Mouse (Mus musculus) hindbrain, embryonic 15.5 days (tissue): Measurements from ENCODE around the gene Tmem139. TPM values are rescaled to one million over a fixed set of nuclear protein-coding genes. Genes with fewer than 3 reads are reported as not detected.

Source experiments
- ATAC-seq: fragments of 200-750 bp; cut with Nextera tagmentation; 2 replicates; pipeline ENCODE4 v1.8.0; 2017; ENCODE audit warnings: low read depth, moderate number of reproducible peaks, moderate TSS enrichment; ENCODE audit not compliant: low FRiP score
- H3K27ac ChIP-seq: fragments of 300-500 bp; sonication (generic); replicated peaks from 2 replicates; pipeline ENCODE4 v1.5.1; 2015; ENCODE audit warnings: mild to moderate bottlenecking, inconsistent platforms
- H3K27me3 ChIP-seq: fragments of 300-500 bp; sonication (generic); 2 replicates; pipeline ENCODE4 v1.6.1; 2015; ENCODE audit warnings: control low read depth, inconsistent platforms
- H3K36me3 ChIP-seq: fragments of 300-500 bp; sonication (generic); 2 replicates; pipeline ENCODE4 v1.6.1; 2015; ENCODE audit warnings: control low read depth, inconsistent platforms
- H3K4me1 ChIP-seq: fragments of 300-500 bp; sonication (generic); replicated peaks from 2 replicates; pipeline ENCODE4 v1.6.1; 2015; ENCODE audit warnings: control low read depth, inconsistent platforms
- H3K4me2 ChIP-seq: fragments of 300-500 bp; sonication (generic); 2 replicates; pipeline ENCODE4 v1.6.1; 2015; ENCODE audit warnings: moderate library complexity, mild to moderate bottlenecking, inconsistent platforms
- H3K4me3 ChIP-seq: fragments of 300-500 bp; sonication (generic); 2 replicates; pipeline ENCODE4 v1.5.1; 2015; ENCODE audit warnings: mild to moderate bottlenecking, inconsistent platforms
- H3K9ac ChIP-seq: fragments of 300-500 bp; sonication (generic); 2 replicates; pipeline ENCODE4 v1.6.1; 2015; ENCODE audit warnings: inconsistent platforms
- H3K9me3 ChIP-seq: fragments of 300-500 bp; sonication (generic); 2 replicates; pipeline ENCODE4 v1.6.1; 2016; ENCODE audit warnings: control low read depth, inconsistent platforms
- WGBS: fragments of 180-500 bp; shearing (Covaris S2); methylation state at CpG from one replicate; pipeline ENCODE4 v1.1.7; 2015; 5-methylcytosine and 5-hydroxymethylcytosine counted together
- polyA plus RNA-seq: library from polyadenylated mRNA; unstranded; fragments of >200 nt; fragmentation: Nextera tagmentation; extraction: Ambion mirVana; gene quantifications from 2 replicates; pipeline ENCODE4 v1.2.1, GENCODE M21; 2015

The Tmem139 gene
- polyA plus RNA-seq, result 0.18 and 0.26 TPM in 2 replicates

DNA sequence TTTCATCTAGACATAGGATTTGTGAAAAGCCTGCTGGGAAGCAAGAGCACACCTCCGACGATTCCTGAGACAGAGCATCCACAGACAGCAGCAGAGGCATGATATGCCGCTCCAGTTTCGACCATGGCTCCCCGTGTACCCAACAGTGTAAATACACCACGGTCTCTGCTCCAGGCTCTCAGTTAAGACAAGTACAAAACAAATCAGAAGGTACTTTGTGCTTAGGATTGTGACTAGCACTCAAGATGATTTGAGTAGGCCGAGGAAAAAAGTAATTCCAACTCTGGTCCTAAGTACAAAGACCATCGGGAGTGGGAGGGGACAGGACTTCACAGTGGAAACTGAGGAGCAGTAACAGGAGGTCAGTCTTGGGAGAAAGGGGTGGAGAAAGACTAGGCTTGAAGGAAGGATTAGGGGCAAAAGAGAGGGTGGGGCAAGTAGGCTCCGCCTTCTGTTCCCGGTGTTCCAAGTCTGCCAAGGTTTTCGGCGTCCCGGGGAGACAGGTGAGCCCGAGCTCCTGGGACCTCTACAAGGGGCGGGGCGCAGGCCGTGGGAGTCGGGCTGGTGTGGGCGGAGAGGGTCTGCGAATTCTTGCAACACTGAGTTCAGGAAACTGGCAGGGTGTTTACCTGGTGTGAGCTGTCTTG lies at the start of gene Tmem139:
Gene Tmem139, plus strand, starts transcription at position 447 of the 647 bp plus-strand sequence.
- 25% methylated on average over 20 of the region's 20 CpGs for WGBS
- H3K27ac ChIP-seq, result no peak within 1 kb of the TSS
- peaks cover 8% of the 10 kb centered on the region for H3K4me1 ChIP-seq
- no peak within 1 kb of the TSS for H3K4me3 ChIP-seq
- ATAC-seq, result no peak
- no peak within 1 kb of the TSS for H3K9ac ChIP-seq
- H3K36me3 ChIP-seq, result no peaks in the 10 kb centered on the region
- no peaks in the 10 kb centered on the region for H3K9me3 ChIP-seq
- peaks cover 3% of the 10 kb centered on the region; the same call in 1 of the 2 replicates for H3K27me3 ChIP-seq
- no peak within 1 kb of the TSS for H3K4me2 ChIP-seq

DNA sequence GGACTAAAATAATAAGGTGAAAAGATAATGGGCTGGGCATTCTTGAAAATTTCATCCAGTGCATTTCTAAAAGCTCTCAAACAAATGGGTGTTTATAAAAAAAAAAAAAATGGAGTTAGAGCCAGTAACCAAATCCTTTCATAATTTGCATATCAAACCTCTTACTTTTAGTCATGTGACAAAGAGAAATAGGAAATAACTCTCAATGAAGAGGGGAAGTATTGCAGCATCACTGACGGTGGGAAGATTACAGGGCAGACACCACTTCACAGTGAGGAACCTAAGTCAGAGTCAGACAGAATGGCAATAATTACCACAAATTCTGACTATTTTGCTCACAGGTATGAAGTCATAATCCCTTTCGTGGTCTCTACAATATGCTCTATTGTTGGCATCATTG lies 46.7 kb upstream of the Tmem139 start, which contains the start of gene Tas2r144:
Gene Tas2r144, plus strand, starts transcription at position 301 of the 400 bp plus-strand sequence.
- ATAC-seq, result no peak
- no peak within 1 kb of the TSS for H3K4me3 ChIP-seq
- H3K9me3 ChIP-seq, result no peaks in the 10 kb centered on the region
- 89% methylated on average over 2 of the region's 2 CpGs for WGBS
- no peaks in the 10 kb centered on the region for H3K36me3 ChIP-seq
- H3K9ac ChIP-seq, result no peak within 1 kb of the TSS
- no peak within 1 kb of the TSS for H3K4me2 ChIP-seq
- no peaks in the 10 kb centered on the region for H3K4me1 ChIP-seq
- H3K27me3 ChIP-seq, result no peaks in the 10 kb centered on the region
- H3K27ac ChIP-seq, result no peak within 1 kb of the TSS

DNA sequence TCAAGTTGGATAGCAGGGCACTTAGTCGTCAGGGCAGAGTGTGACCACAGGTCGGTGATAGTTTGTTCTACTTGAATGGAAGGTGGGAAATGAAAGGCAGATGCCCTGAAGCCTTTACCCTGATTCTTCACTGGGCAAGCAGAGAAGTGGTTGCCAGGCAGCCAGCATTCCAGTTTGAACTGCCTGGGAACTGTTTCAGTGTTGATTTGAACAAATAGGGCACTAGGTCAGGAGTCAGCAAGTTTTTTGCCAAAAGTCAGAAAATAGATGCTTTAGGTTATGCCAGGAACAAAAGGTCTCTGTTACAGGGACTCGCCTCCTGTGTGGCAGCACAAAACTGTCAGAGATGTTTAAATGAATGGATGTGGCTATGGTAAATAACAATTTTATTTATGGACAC lies 39.5 kb upstream of the Tmem139 start:
- 0 out of 2 replicates have a peak, but pooled peaks have one; percentile 45 for ATAC-seq
- Histone ChIP-seq H3K4me1 (no peaks in the 10 kb centered on the region), H3K27ac (no peak overlapping the region), H3K9ac (no peak overlapping the region), H3K9me3 (no peaks in the 10 kb centered on the region), H3K4me2 (no peak overlapping the region), H3K4me3 (no peak overlapping the region), H3K36me3 (no peaks in the 10 kb centered on the region), H3K27me3 (no peaks in the 10 kb centered on the region)
- WGBS, result 37% methylated on average over 3 of the region's 3 CpGs

DNA sequence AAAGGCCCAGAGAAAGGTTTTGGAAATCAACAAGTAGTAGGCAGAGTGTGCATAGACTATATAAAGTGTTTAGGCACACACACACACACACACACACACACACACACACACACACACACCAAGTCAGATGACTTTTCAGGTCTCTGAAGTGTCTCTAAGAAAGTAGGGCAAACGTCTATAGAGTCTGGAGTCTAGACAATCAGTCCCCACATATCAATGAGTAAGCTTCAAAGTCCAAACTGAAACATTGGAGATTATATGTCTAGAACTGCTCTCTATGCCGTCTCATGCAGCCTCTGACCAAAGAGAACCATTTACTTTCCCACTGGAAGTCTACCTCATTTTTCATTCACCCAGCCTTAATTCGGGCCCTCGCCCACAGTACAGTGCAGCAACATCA lies 36.7 kb upstream of the Tmem139 start:
- ATAC-seq, result no peak
- WGBS, result 86% methylated on average over 4 of the region's 4 CpGs
- H3K9ac ChIP-seq, result no peak overlapping the region

DNA sequence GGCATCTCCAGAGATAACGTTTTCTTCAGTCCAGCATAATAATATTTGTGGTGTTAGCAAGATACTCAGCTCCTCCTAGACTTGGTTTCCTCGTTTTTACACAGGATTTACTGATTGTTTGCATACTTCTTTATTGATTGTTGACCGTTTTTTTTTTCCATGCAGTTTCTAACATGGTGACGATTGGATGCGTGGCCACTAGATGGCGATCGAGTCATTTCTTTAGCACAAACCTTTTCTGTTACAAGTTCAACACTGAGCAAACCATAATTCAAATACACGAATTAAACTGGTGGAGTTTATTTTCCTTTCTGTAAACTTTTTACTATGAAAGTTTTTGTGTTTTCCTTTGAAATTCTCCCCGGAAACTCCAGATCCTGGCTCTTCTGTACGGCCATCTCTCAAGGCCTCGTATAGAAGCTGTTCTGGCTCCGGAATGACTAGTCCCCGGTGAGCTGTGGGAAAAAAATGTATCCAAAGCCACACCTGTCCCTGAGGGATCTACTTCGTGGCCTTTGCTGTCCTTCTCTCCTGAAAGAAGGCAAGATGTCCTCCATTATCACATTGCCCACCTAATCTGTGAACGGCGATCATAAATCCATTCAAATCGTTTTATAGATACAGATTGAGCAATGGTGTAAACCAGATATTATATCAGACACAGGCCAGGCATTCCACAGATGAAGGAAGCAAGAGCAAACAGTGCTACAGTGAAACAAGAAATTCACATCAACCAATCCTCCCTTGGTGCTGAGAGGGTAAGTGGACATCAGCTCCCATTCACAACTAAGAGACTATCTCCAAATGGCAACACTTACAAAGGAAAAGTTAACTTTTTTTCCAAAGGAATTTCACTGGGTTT lies 34.3 kb upstream of the Tmem139 start:
- Histone ChIP-seq H3K9ac (no peak overlapping the region), H3K4me3 (no peak overlapping the region), H3K4me1 (no peaks in the 10 kb centered on the region), H3K4me2 (no peak overlapping the region), H3K9me3 (no peaks in the 10 kb centered on the region), H3K36me3 (no peaks in the 10 kb centered on the region), H3K27me3 (no peaks in the 10 kb centered on the region), H3K27ac (no peak overlapping the region)
- no peak for ATAC-seq
- 34% methylated on average over 17 of the region's 17 CpGs for WGBS

More for the DNA sequence above, 36.7 kb upstream of the Tmem139 start:
- Histone ChIP-seq H3K4me1 (no peaks in the 10 kb centered on the region), H3K4me3 (no peak overlapping the region), H3K9me3 (no peaks in the 10 kb centered on the region), H3K36me3 (no peaks in the 10 kb centered on the region), H3K27ac (no peak overlapping the region), H3K4me2 (no peak overlapping the region), H3K27me3 (no peaks in the 10 kb centered on the region)

DNA sequence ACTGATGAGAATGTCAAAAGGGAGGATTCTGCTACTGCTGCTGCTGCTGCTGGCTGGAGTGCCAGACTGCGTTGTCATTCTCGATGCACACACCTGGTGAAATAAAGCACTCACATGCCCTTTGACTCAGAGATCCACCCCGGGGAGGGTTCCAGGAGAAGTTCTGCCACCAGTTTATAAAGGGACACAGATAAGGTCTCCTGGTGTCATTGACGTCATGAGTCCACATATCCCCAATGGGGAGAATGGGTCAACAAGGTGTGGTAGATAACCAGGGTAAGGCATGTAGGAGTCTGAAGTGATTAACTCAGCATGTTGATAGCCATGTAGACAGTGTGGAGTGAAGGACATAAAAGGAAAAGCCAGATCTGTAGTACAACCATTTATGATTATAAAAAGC lies 32.2 kb upstream of the Tmem139 start:
- Histone ChIP-seq H3K27me3 (no peaks in the 10 kb centered on the region), H3K36me3 (no peaks in the 10 kb centered on the region), H3K4me2 (no peak overlapping the region), H3K4me1 (no peaks in the 10 kb centered on the region), H3K9ac (no peak overlapping the region), H3K9me3 (no peaks in the 10 kb centered on the region), H3K27ac (no peak overlapping the region), H3K4me3 (no peak overlapping the region)
- 79% methylated on average over 4 of the region's 4 CpGs for WGBS
- no peak for ATAC-seq

DNA sequence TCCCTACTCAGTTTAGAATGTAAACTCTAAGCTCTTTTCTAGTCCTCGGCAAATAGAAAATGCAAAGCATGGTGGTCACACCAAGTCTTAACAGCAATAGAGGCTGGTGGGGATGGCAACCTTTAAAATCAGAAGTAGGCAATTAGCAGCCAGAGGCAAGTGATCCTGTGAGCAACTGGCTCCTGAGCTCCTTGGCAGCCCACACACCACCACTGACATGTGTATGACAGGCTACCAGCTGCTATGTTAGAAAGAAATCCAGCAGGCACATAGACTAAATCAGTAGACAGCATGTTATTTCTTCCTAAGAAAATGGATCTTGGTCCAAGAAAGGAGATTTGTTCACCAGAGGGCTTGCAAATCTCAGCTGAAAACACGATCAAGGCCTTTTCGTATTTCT lies 30.6 kb upstream of the Tmem139 start:
- no peaks in the 10 kb centered on the region for H3K27me3 ChIP-seq
- H3K4me3 ChIP-seq, result no peak overlapping the region
- no peak for ATAC-seq
- 90% methylated on average over 3 of the region's 3 CpGs for WGBS
- H3K9me3 ChIP-seq, result no peaks in the 10 kb centered on the region
- no peak overlapping the region for H3K4me2 ChIP-seq
- no peak overlapping the region for H3K27ac ChIP-seq
- H3K9ac ChIP-seq, result no peak overlapping the region
- no peaks in the 10 kb centered on the region for H3K36me3 ChIP-seq
- no peaks in the 10 kb centered on the region for H3K4me1 ChIP-seq

DNA sequence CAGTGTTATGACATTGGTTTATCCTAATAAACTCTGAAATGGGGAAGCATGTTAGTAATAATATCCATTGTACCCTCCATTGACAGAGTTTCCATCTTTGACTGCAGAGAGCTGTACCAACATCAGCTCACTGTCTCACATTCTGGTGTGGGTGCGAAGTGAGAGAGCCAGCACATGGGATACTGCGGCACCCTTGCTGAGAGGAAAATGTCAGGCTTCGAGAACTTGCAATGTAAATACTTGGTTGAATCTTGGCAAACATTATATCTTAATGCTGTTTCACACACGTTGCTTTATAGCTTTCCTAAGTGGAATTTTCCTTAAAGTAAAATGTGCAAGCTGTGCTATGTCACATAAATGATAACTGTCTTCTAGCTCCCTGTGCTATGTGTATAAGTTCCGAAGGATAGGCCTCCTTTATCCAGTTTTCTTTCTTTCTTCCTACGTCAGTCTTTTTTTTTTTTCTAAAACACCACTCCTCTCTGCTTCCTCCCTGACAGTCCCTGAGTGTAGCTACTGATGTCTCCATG lies 24.4 kb upstream of the Tmem139 start:
- H3K4me2 ChIP-seq, result no peak overlapping the region
- no peaks in the 10 kb centered on the region for H3K9me3 ChIP-seq
- no peak overlapping the region for H3K9ac ChIP-seq
- H3K36me3 ChIP-seq, result no peaks in the 10 kb centered on the region
- no peak overlapping the region for H3K4me3 ChIP-seq
- H3K27me3 ChIP-seq, result no peaks in the 10 kb centered on the region
- no peaks in the 10 kb centered on the region for H3K4me1 ChIP-seq
- 73% methylated on average over 6 of the region's 6 CpGs for WGBS
- no peak overlapping the region for H3K27ac ChIP-seq
- ATAC-seq, result no peak

DNA sequence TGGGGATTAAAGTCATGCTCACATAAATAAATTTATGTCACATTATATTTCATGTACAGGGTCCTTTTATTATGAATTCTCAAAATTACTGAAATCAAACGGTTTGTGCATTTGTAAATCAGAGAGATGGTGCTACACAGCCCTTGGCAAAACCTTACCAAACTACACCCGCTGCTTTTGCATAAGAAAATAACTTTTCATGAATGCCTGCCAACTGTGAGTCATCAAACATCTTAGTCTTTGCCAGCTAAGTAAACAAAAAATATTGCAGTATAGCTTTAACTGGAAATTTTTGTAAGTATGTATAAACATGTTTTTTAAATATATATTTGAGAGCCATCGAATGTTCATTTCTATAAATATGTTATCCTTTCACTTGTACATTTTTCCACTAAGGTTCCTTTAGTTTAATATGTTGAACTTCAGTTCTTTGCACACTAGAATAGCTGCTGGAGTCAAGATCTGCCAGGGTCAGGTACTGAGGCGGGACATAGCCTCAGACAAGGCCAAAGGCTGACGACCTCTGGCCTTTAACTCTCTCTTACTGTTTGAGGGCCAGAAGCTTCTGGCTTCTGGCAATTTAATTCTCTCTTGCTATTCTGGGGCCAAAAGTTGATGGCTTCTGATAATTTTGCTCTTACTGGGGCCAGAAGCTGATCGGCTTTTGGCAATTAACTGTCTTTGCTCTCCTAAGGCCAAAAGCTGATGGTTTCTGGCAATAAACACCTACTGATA lies 20.3 kb upstream of the Tmem139 start:
- WGBS, result 74% methylated on average over 6 of the region's 6 CpGs
- Histone ChIP-seq H3K9ac (no peak overlapping the region), H3K27ac (no peak overlapping the region), H3K4me1 (peaks cover 10% of the 10 kb centered on the region; the same call in 1 of the 2 replicates), H3K4me2 (no peak overlapping the region), H3K27me3 (no peaks in the 10 kb centered on the region), H3K9me3 (no peaks in the 10 kb centered on the region), H3K36me3 (no peaks in the 10 kb centered on the region), H3K4me3 (no peak overlapping the region)
- no peak for ATAC-seq

DNA sequence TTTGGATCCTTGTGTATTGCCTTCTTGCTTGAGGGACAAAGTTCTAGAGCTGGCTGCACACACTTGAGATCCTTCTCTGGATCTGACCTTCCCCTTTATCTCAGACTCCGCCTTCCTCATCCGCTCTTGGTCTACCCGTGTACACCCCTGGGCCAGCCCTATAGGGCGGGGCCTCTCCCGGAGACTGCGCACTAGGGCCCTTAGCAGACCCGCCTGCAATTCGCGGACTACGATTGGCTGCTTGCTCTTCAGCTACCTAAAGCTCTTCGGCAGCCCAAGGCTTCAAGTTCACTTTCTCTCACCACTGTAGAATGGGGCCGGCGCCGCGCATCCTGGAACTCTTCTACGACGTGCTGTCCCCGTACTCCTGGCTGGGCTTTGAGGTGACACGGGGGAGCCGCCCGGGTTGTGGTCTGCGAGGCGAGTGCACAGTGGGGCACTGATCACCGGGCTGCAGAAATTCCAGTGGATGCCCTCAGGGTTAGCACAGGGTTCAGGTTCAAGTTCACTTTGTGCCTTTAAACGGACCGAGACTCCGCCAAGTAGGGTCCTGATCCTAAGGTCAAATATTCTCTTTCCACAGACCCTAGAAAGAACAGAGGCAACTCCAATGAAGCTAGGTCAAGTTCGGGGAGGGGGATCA lies 15.9 kb upstream of the Tmem139 start, which contains the start of gene Gstk1:
Gene Gstk1, plus strand, starts transcription at position 225 of the 643 bp plus-strand sequence.
- H3K27me3 ChIP-seq, result no peaks in the 10 kb centered on the region
- H3K4me1 ChIP-seq, result peaks cover 11% of the 10 kb centered on the region; the same call in 1 of the 2 replicates
- peak; percentile 99 for ATAC-seq
- H3K4me2 ChIP-seq, result peak within 1 kb of the TSS; percentile 80
- H3K9ac ChIP-seq, result peak within 1 kb of the TSS; percentile 40
- H3K36me3 ChIP-seq, result no peaks in the 10 kb centered on the region
- 2% methylated on average over 28 of the region's 28 CpGs for WGBS
- peak within 1 kb of the TSS; percentile 47 for H3K4me3 ChIP-seq
- no peak within 1 kb of the TSS for H3K27ac ChIP-seq
- H3K9me3 ChIP-seq, result no peaks in the 10 kb centered on the region

DNA sequence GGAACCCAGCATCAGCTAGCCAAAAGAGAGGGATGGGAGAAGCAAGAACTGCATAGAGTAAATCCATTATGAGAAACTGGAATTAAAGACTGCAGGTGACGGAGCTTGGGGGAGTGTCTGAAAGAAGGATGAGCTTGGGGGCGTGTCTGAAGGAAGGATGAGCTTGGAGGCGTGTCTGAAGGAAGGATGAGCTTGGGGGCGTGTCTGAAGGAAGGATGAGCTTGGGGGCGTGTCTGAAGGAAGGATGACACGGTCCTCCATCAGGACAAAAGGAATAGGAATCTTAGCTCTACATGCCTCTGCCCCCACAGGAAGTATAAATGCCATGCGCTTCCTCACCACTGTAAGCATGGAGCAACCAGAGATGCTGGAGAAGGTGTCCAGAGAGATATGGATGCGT lies 14.6 kb upstream of the Tmem139 start:
- 10% methylated on average over 8 of the region's 8 CpGs for WGBS
- H3K9ac ChIP-seq, result no peak overlapping the region
- H3K4me2 ChIP-seq, result peak overlapping the region; percentile 50
- peak; percentile 55; the same call in 1 of the 2 replicates for ATAC-seq
- H3K4me3 ChIP-seq, result peak overlapping the region; percentile 28
- H3K4me1 ChIP-seq, result peaks cover 11% of the 10 kb centered on the region; the same call in 1 of the 2 replicates
- no peaks in the 10 kb centered on the region for H3K36me3 ChIP-seq
- H3K27ac ChIP-seq, result 0 out of 2 replicates have a peak overlapping the region, but pooled peaks have one; percentile 14
- no peaks in the 10 kb centered on the region for H3K9me3 ChIP-seq
- no peaks in the 10 kb centered on the region for H3K27me3 ChIP-seq
